ENCODE assay signal across 9 mouse cellular contexts in the genomic region with DNA sequence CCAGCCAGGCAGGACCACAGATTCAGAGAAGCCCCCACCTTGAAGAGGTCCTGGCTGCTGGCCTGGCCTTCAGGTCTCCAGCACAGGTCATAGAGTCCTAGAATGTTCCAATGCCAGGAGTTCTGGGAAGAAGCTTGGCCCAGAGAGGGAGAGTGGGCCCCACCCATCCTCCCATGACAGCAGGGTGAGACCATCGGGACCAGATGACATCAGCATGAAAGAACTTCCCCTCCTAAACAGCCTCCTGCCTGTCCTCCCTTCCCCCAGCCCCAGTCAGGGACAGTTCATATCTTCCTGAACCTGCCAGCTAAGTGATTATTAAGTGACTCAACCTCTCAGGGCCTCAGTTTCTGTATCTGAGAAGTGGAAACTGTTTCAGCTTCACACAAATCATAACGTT. TPM values are rescaled to one million over a fixed set of nuclear protein-coding genes. Genes with fewer than 3 reads are reported as not detected.
DNase-seq lines count a peak whose midpoint lies in the region; ATAC-seq and TF ChIP-seq lines count a peak whose summit lies in the region.
"Had no signal": no experiment of that assay in that cellular context is flagged by ENCODE, and none has a peak within 500 bp of the region (broad histone marks: within the 10 kb centered on the region; RNA-seq: fewer than 3 reads in every experiment).

No protein-coding gene starts in this region.

- peaks cover 50% of the 10 kb centered on the region for H3K4me1 ChIP-seq in heart, postnatal 0 days (ENCODE audit: control insufficient read depth, insufficient read depth)
- peaks cover 37% of the 10 kb centered on the region for H3K4me1 ChIP-seq in lung, embryonic 16.5 days (replicated peaks; ENCODE audit: control insufficient read depth, insufficient read depth, low read length)

- H3K27ac ChIP-seq in heart, postnatal 0 days (ENCODE audit: low read depth): peak overlapping the region; percentile 81
- no peak overlapping the region for H3K27ac ChIP-seq in lung, embryonic 16.5 days (ENCODE audit: low read length)
- H3K27ac ChIP-seq: neural tube, embryonic 12.5 days had no signal

- peak; percentile 60 for ATAC-seq in heart, postnatal 0 days (ENCODE audit: insufficient read depth, low read depth)
- 0 out of 2 replicates have a peak, but pooled peaks have one; percentile 6 for ATAC-seq in lung, embryonic 16.5 days (ENCODE audit: low read depth)

- H3K27me3 ChIP-seq in heart, postnatal 0 days (ENCODE audit: control insufficient read depth, insufficient read depth, low read length): no peaks in the 10 kb centered on the region
- no peaks in the 10 kb centered on the region for H3K27me3 ChIP-seq in lung, embryonic 16.5 days (ENCODE audit: control insufficient read depth, insufficient read depth, low read depth, low read length)
- H3K27me3 ChIP-seq: neural tube, embryonic 12.5 days had no signal

- H3K4me2 ChIP-seq in heart, postnatal 0 days (ENCODE audit: low read depth, low read length): no peak overlapping the region
- H3K4me2 ChIP-seq in lung, embryonic 16.5 days (ENCODE audit: low read depth, low read length): no peak overlapping the region
- H3K4me2 ChIP-seq: neural tube, embryonic 12.5 days had no signal

- intact Hi-C loops in left cerebral cortex, postnatal 4 days (cut with DNase I): no loop called here

- 14% methylated on average over 2 of the region's 2 CpGs for WGBS in heart, postnatal 0 days
- 33% methylated on average over 2 of the region's 2 CpGs for WGBS in lung, embryonic 16.5 days

- TF ChIP-seq CTCF in heart, postnatal 0 days (IDR thresholded peaks at IDR 0.05; ENCODE audit: low read depth): no peak

- no peaks in the 10 kb centered on the region for H3K9me3 ChIP-seq in heart, postnatal 0 days (replicated peaks; ENCODE audit: control insufficient read depth, low read length)
- no peaks in the 10 kb centered on the region for H3K9me3 ChIP-seq in lung, embryonic 16.5 days (ENCODE audit: control insufficient read depth, low read length)
- H3K9me3 ChIP-seq: neural tube, embryonic 12.5 days had no signal

- peaks cover 15% of the 10 kb centered on the region for H3K36me3 ChIP-seq in heart, postnatal 0 days (replicated peaks; ENCODE audit: control insufficient read depth, insufficient read depth, low read length)
- peaks cover 6% of the 10 kb centered on the region for H3K36me3 ChIP-seq in lung, embryonic 16.5 days (ENCODE audit: control insufficient read depth, insufficient read depth, low read length)

- TF ChIP-seq EP300 in heart, postnatal 0 days (IDR thresholded peaks at IDR 0.05; ENCODE audit: low read depth): no peak

- peak; percentile 69 for DNase-seq in gastrocnemius, adult 18-20 months (ENCODE audit: low spot score)
- DNase-seq in gastrocnemius, postnatal 4 days (ENCODE audit: low spot score in 2 of 2): no peak
- peak; percentile 73 for DNase-seq in adrenal gland, adult 8-10 months
- peak; percentile 67 for DNase-seq in heart, postnatal 0 days (ENCODE audit: low spot score)
- no peak for DNase-seq in B cell, adult 2 months
- DNase-seq in left cerebral cortex, postnatal 4 days: no peak
- DNase-seq in right cerebral cortex, postnatal 4 days: no peak

- H3K9ac ChIP-seq in heart, postnatal 0 days (replicated peaks; ENCODE audit: low read depth, low read length): 0 out of 2 replicates have a peak overlapping the region, but pooled peaks have one; percentile 16
- H3K9ac ChIP-seq in lung, embryonic 16.5 days (ENCODE audit: low read length): no peak overlapping the region
- H3K9ac ChIP-seq: neural tube, embryonic 12.5 days had no signal

- no peak overlapping the region for H3K4me3 ChIP-seq in heart, postnatal 0 days (ENCODE audit: low read depth, low read length)
- no peak overlapping the region for H3K4me3 ChIP-seq in lung, embryonic 16.5 days (ENCODE audit: low read length)
- H3K4me3 ChIP-seq: neural tube, embryonic 12.5 days had no signal

RNA-seq across cellular contexts. Expression of a gene that starts 5.5 kb away (rescaled TPM):
- total RNA-seq in gastrocnemius, adult 18-20 months (2021): 1 to 10 TPM; 4.7 to 7.9 TPM
- 10 to 100 TPM; 44.8 to 49.2 TPM for total RNA-seq in gastrocnemius, postnatal 4 days (2021)
- 100 to 1,000 TPM in 2 of 4 experiments, 10 to 100 TPM in 2; 47.3 to 133 (median 83.9) TPM for total RNA-seq in adrenal gland, adult 8-10 months (2022)
- total RNA-seq in heart, postnatal 0 days (2014; rRNA removed; ENCODE audit: low replicate concordance): 71.6 and 76.6 TPM in 2 replicates
- 42.7 TPM in 2 replicates for polyA plus RNA-seq in heart, postnatal 0 days (2015; fragmentation: Nextera tagmentation; extraction: Ambion mirVana)
- polyA plus RNA-seq in lung, embryonic 16.5 days (2015; fragmentation: Nextera tagmentation; extraction: Ambion mirVana): 96.4 and 97.7 TPM in 2 replicates
- total RNA-seq in left cerebral cortex, postnatal 4 days (2021): 10 to 100 TPM; 54.3 to 60.3 TPM

RNA-seq across cellular contexts. Expression of a gene that starts 14.1 kb away (rescaled TPM):
- not detected for total RNA-seq in gastrocnemius, adult 18-20 months (2021)
- under 1 TPM in 1 of 2 experiments, not detected in 1; 0.49 TPM for total RNA-seq in gastrocnemius, postnatal 4 days (2021)
- total RNA-seq in adrenal gland, adult 8-10 months (2022): not detected
- total RNA-seq in heart, postnatal 0 days (2014; rRNA removed; ENCODE audit: low replicate concordance): not detected in 2 replicates
- not detected in 2 replicates for polyA plus RNA-seq in heart, postnatal 0 days (2015; fragmentation: Nextera tagmentation; extraction: Ambion mirVana)
- polyA plus RNA-seq in lung, embryonic 16.5 days (2015; fragmentation: Nextera tagmentation; extraction: Ambion mirVana): not detected in 2 replicates
- total RNA-seq in left cerebral cortex, postnatal 4 days (2021): not detected
- polyA plus RNA-seq: neural tube, embryonic 12.5 days had no signal

RNA-seq across cellular contexts. Expression of a gene that starts 28.9 kb away (rescaled TPM):
- total RNA-seq in gastrocnemius, adult 18-20 months (2021): 10 to 100 TPM; 12.6 to 12.7 TPM
- 10 to 100 TPM in 1 of 2 experiments, 1 to 10 TPM in 1; 9.3 to 10.6 TPM for total RNA-seq in gastrocnemius, postnatal 4 days (2021)
- total RNA-seq in adrenal gland, adult 8-10 months (2022): 10 to 100 TPM; 22.7 to 24.9 (median 23.8) TPM
- 14.3 and 21.8 TPM in 2 replicates for total RNA-seq in heart, postnatal 0 days (2014; rRNA removed; ENCODE audit: low replicate concordance)
- polyA plus RNA-seq in heart, postnatal 0 days (2015; fragmentation: Nextera tagmentation; extraction: Ambion mirVana): 13.8 and 14.8 TPM in 2 replicates
- 16.2 and 17.0 TPM in 2 replicates for polyA plus RNA-seq in lung, embryonic 16.5 days (2015; fragmentation: Nextera tagmentation; extraction: Ambion mirVana)
- total RNA-seq in left cerebral cortex, postnatal 4 days (2021): 10 to 100 TPM; 14.3 TPM

RNA-seq across cellular contexts. Expression of a gene that starts 29.0 kb away (rescaled TPM):
- total RNA-seq in gastrocnemius, adult 18-20 months (2021): 10 to 100 TPM; 18.9 to 20.1 TPM
- 10 to 100 TPM; 33.6 to 34.3 TPM for total RNA-seq in gastrocnemius, postnatal 4 days (2021)
- 10 to 100 TPM; 56.5 to 79.9 (median 70.5) TPM for total RNA-seq in adrenal gland, adult 8-10 months (2022)
- total RNA-seq in heart, postnatal 0 days (2014; rRNA removed; ENCODE audit: low replicate concordance): 26.2 and 26.8 TPM in 2 replicates
- 34.4 and 36.6 TPM in 2 replicates for polyA plus RNA-seq in heart, postnatal 0 days (2015; fragmentation: Nextera tagmentation; extraction: Ambion mirVana)
- 51.1 and 51.6 TPM in 2 replicates for polyA plus RNA-seq in lung, embryonic 16.5 days (2015; fragmentation: Nextera tagmentation; extraction: Ambion mirVana)
- total RNA-seq in left cerebral cortex, postnatal 4 days (2021): 10 to 100 TPM; 41.4 to 42.9 TPM

Comparison
In these comparisons a context has a peak if more than half of its experiments do, and no peak if none do; other contexts are left out.
1. DNase-seq: peak in gastrocnemius, adult 18-20 months (single experiment), adrenal gland, adult 8-10 months (single experiment) and heart, postnatal 0 days (single experiment); none in gastrocnemius, postnatal 4 days (0 of 2), B cell, adult 2 months (0 of 2), left cerebral cortex, postnatal 4 days (single experiment) and right cerebral cortex, postnatal 4 days (single experiment).